25 mouse cellular contexts compared by ENCODE assay signal in the genomic region with DNA sequence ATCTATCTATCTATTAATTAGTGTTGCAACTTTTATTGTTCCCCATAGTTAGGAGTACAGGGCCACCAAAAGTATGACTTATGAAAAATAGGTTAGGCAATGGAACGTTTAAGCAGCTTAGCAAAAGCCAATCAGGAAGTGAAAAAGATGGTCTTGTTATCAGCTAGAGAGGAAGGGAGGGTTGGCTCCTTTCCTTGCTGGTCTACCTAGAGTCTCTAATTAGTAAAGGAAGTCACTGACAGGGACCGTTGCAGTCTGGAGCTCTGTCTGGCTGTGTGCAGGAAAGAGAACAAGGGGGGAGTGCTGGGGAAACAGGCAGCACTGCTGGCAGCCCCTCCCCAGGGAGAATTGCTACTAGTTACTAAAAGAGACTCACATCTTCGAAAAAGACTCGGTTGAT. TPM values are rescaled to one million over a fixed set of nuclear protein-coding genes. Genes with fewer than 3 reads are reported as not detected.
DNase-seq lines count a peak whose midpoint lies in the region; ATAC-seq and TF ChIP-seq lines count a peak whose summit lies in the region.
"Had no signal": no experiment of that assay in that cellular context is flagged by ENCODE, and none has a peak within 500 bp of the region (broad histone marks: within the 10 kb centered on the region; RNA-seq: fewer than 3 reads in every experiment).

No protein-coding gene starts in this region.

- peaks cover 0 to 8% of the 10 kb centered on the region in 2 experiments; a peak in 2 of 4 replicates for H3K36me3 ChIP-seq in MEL (ENCODE audit: control insufficient read depth in 1 of 2, insufficient read depth in 2 of 2, low read length in 2 of 2)
- H3K36me3 ChIP-seq: embryonic facial prominence, embryonic 13.5 days; forebrain, embryonic 12.5 days; heart, embryonic 15.5 days; hindbrain, embryonic 12.5 days had no signal

- peak overlapping the region; percentile 73 for H3K27ac ChIP-seq in MEL (ENCODE audit: control insufficient read depth, low read depth, low read length)
- H3K27ac ChIP-seq: embryonic facial prominence, embryonic 13.5 days; forebrain, embryonic 12.5 days; gastrocnemius, adult 2 months; heart, embryonic 15.5 days; hindbrain, embryonic 12.5 days had no signal

- no peak; a peak in 1 of 4 replicates for TF ChIP-seq POLR2A in MEL (IDR thresholded peaks at IDR 0.05; ENCODE audit: control insufficient read depth in 1 of 2, insufficient read depth in 1 of 2, low read depth in 1 of 2, low read length in 2 of 2, poor library complexity in 1 of 2)

- peak; percentile 29 to 49; a peak in 3 of 4 replicates for ATAC-seq in hematopoietic stem cell, adult 5-6 weeks (replicated peaks in 1 of 2; ENCODE audit: insufficient read depth in 1 of 2, low FRiP score in 2 of 2, low TSS enrichment in 1 of 2, low read depth in 1 of 2, poor library complexity in 2 of 2, severe bottlenecking in 2 of 2)
- no peak for ATAC-seq in monocyte, adult 5-6 weeks (replicated peaks; ENCODE audit: insufficient number of reproducible peaks, low FRiP score, low TSS enrichment, poor library complexity, severe bottlenecking)
- ATAC-seq: forebrain, postnatal 0 days; hindbrain, embryonic 16.5 days; inflammation-experienced regulatory T-cells, adult 6 months; intestine, postnatal 0 days had no signal

- DNase-seq in heart, adult 11 months, result peak; percentile 18
- DNase-seq in heart, adult 8-10 months (ENCODE audit: low spot score), result no peak
- peak; percentile 74 for DNase-seq in MEL (ENCODE audit: low read depth, low spot score)
- no peak for DNase-seq in left cerebral cortex, adult 8-10 months (ENCODE audit: low spot score in 2 of 2)
- no peak for DNase-seq in urinary bladder, postnatal 10 days (ENCODE audit: low spot score)
- DNase-seq: adrenal gland, adult 8-10 months; adrenal gland, postnatal 36 days; cerebellum, adult 9-10 months; cerebellum, postnatal 25 days; forebrain, postnatal 0 days; gastrocnemius, adult 2 months; gastrocnemius, postnatal 25 days; heart, adult 18-20 months; heart, postnatal 14 days had no signal

- TF ChIP-seq CTCF in MEL (IDR thresholded peaks at IDR 0.05 in 2 of 3, conservative IDR thresholded peaks at IDR 0.05 in 1 of 3; ENCODE audit: control insufficient read depth in 1 of 3, insufficient read depth in 1 of 3, low read depth in 2 of 3, low read length in 3 of 3, poor library complexity in 1 of 3, severe bottlenecking in 1 of 3), result no peak

- TF ChIP-seq EP300 in MEL (IDR thresholded peaks at IDR 0.05; ENCODE audit: low read depth in 1 of 2, low read length in 2 of 2), result peak in 1 of 2 experiments; percentile 13; a peak in 2 of 4 replicates

- peak overlapping the region; percentile 26 for H3K9ac ChIP-seq in MEL (ENCODE audit: control insufficient read depth, low read depth, low read length, poor library complexity, severe bottlenecking)
- H3K9ac ChIP-seq: embryonic facial prominence, embryonic 13.5 days; forebrain, embryonic 12.5 days; forebrain, postnatal 0 days; heart, embryonic 15.5 days; hindbrain, embryonic 12.5 days had no signal

- TF ChIP-seq RAD21 in MEL (IDR thresholded peaks at IDR 0.05; ENCODE audit: low read depth, low read length), result no peak

- no peaks in the 10 kb centered on the region for H3K27me3 ChIP-seq in MEL (ENCODE audit: control insufficient read depth in 1 of 2, insufficient read depth in 2 of 2, low read length in 2 of 2)
- H3K27me3 ChIP-seq: heart, embryonic 15.5 days had no signal

- H3K9me3 ChIP-seq in MEL (replicated peaks; ENCODE audit: insufficient read depth, low read length), result no peaks in the 10 kb centered on the region
- H3K9me3 ChIP-seq: embryonic facial prominence, embryonic 13.5 days; forebrain, embryonic 12.5 days; heart, embryonic 15.5 days; hindbrain, embryonic 12.5 days had no signal

- no peaks in the 10 kb centered on the region for H3K79me2 ChIP-seq in MEL (ENCODE audit: control insufficient read depth, insufficient read depth, low read length, poor library complexity)

- peaks cover 7 to 8% of the 10 kb centered on the region in 2 experiments for H3K4me1 ChIP-seq in MEL (ENCODE audit: control insufficient read depth in 1 of 2, insufficient read depth in 2 of 2, low read length in 2 of 2)
- H3K4me1 ChIP-seq: embryonic facial prominence, embryonic 13.5 days; forebrain, embryonic 12.5 days; heart, embryonic 15.5 days; hindbrain, embryonic 12.5 days had no signal

- peak overlapping the region; percentile 28 to 46; a peak in 2 of 4 replicates for H3K4me3 ChIP-seq in MEL (ENCODE audit: control insufficient read depth in 1 of 2, insufficient read depth in 1 of 2, low read depth in 2 of 2, low read length in 2 of 2)
- H3K4me3 ChIP-seq: embryonic facial prominence, embryonic 13.5 days; forebrain, embryonic 12.5 days; gastrocnemius, adult 2 months; heart, embryonic 15.5 days; hindbrain, embryonic 12.5 days had no signal

TF ChIP-seq in MEL, 35 proteins besides CTCF, POLR2A, EP300 and RAD21:
- no peak for TF ChIP-seq GABPA (IDR thresholded peaks at IDR 0.05; ENCODE audit: low read depth, low read length)
- TF ChIP-seq TCF12 (IDR thresholded peaks at IDR 0.05; ENCODE audit: low read depth, low read length), result no peak
- TF ChIP-seq ELF1 (IDR thresholded peaks at IDR 0.05; ENCODE audit: low read depth, low read length), result peak; percentile 36; the same call in 1 of the 2 replicates
- peak; percentile 40; the same call in 1 of the 2 replicates for TF ChIP-seq NELFE (IDR thresholded peaks at IDR 0.05; ENCODE audit: low read depth, low read length)
- no peak for TF ChIP-seq CHD1 (IDR thresholded peaks at IDR 0.05; ENCODE audit: low read depth, low read length)
- TF ChIP-seq GATA1 (IDR thresholded peaks at IDR 0.05; ENCODE audit: low read depth, low read length), result peak; percentile 49; the same call in 1 of the 2 replicates
- TF ChIP-seq MYB (IDR thresholded peaks at IDR 0.05; ENCODE audit: low read depth, low read length), result no peak
- no peak for TF ChIP-seq BHLHE40 (IDR thresholded peaks at IDR 0.05; ENCODE audit: borderline replicate concordance, low read depth, low read length)
- no peak for TF ChIP-seq NRF1 (IDR thresholded peaks at IDR 0.05; ENCODE audit: insufficient read depth, low read depth, low read length, poor library complexity, severe bottlenecking)
- TF ChIP-seq MAFK (IDR thresholded peaks at IDR 0.05; ENCODE audit: borderline replicate concordance, low read depth, low read length), result no peak
- no peak for TF ChIP-seq ZC3H11A (IDR thresholded peaks at IDR 0.05; ENCODE audit: low read depth, low read length)
- TF ChIP-seq POLR2AphosphoS5 (IDR thresholded peaks at IDR 0.05; ENCODE audit: borderline replicate concordance, low read depth, low read length), result no peak
- TF ChIP-seq KAT2A (conservative IDR thresholded peaks at IDR 0.05; ENCODE audit: low read depth, low read length), result no peak
- no peak for TF ChIP-seq ZMIZ1 (IDR thresholded peaks at IDR 0.05; ENCODE audit: low read depth, low read length)

RNA-seq across cellular contexts. Expression of gene Awat2, which starts 25.5 kb away (rescaled TPM):
- under 1 TPM in 1 of 4 experiments, not detected in 3; 0.33 TPM for total RNA-seq in heart, adult 8-10 months (2022)
- total RNA-seq in MEL (2012; rRNA removed), result 0.65 and 0.78 TPM in 2 replicates
- under 1 TPM in 1 of 2 experiments, not detected in 1; 0.95 TPM for polyA plus RNA-seq in MEL (2012; ENCODE audit: insufficient read depth in 1 of 2, insufficient read length in 2 of 2, low read depth in 1 of 2, low replicate concordance in 2 of 2, missing spikeins in 1 of 2)
- 0.63 TPM in 1 of 2 replicates, not detected in the other for total RNA-seq in hematopoietic stem cell, adult 5-6 weeks (2017)
- under 1 TPM in 1 of 4 experiments, not detected in 3; 0.44 TPM for total RNA-seq in left cerebral cortex, adult 8-10 months (2022)
- total RNA-seq in monocyte, adult 5-6 weeks (2017), result 0.39 TPM in 1 of 3 replicates, not detected in the others
- total RNA-seq: forebrain, postnatal 0 days; gastrocnemius, adult 2 months had no signal

RNA-seq across cellular contexts. Expression of gene Igbp1, which starts 26.0 kb away (rescaled TPM):
- total RNA-seq in heart, adult 8-10 months (2022), result 10 to 100 TPM; 38.5 to 44.6 (median 42.8) TPM
- total RNA-seq in MEL (2012; rRNA removed), result 77.8 and 79.4 TPM in 2 replicates
- 10 to 100 TPM in 1 of 2 experiments, not detected in 1; 92.1 TPM for polyA plus RNA-seq in MEL (2012; ENCODE audit: insufficient read depth in 1 of 2, insufficient read length in 2 of 2, low read depth in 1 of 2, low replicate concordance in 2 of 2, missing spikeins in 1 of 2)
- 121 and 135 TPM in 2 replicates for total RNA-seq in hematopoietic stem cell, adult 5-6 weeks (2017)
- total RNA-seq in left cerebral cortex, adult 8-10 months (2022), result 10 to 100 TPM; 37.1 to 41.5 (median 39.7) TPM
- total RNA-seq in monocyte, adult 5-6 weeks (2017), result 89.4 to 107 TPM (median 91.8 TPM) in 3 replicates

RNA-seq across cellular contexts. Expression of gene Otud6a, which starts 39.2 kb away (rescaled TPM):
- not detected for total RNA-seq in heart, adult 8-10 months (2022)
- total RNA-seq in MEL (2012; rRNA removed), result not detected in 2 replicates
- not detected for polyA plus RNA-seq in MEL (2012; ENCODE audit: insufficient read depth in 1 of 2, insufficient read length in 2 of 2, low read depth in 1 of 2, low replicate concordance in 2 of 2, missing spikeins in 1 of 2)
- total RNA-seq in hematopoietic stem cell, adult 5-6 weeks (2017), result not detected in 2 replicates
- not detected for total RNA-seq in left cerebral cortex, adult 8-10 months (2022)
- not detected in 3 replicates for total RNA-seq in monocyte, adult 5-6 weeks (2017)
- total RNA-seq: adrenal gland, adult 8-10 months; adrenal gland, postnatal 36 days; forebrain, postnatal 0 days; gastrocnemius, adult 2 months; gastrocnemius, postnatal 25 days; heart, adult 18-20 months; heart, postnatal 14 days had no signal
- polyA plus RNA-seq: C2C12; embryonic facial prominence, embryonic 13.5 days; forebrain, embryonic 12.5 days; forebrain, postnatal 0 days; heart, embryonic 11.5 days; heart, embryonic 15.5 days; hindbrain, embryonic 12.5 days; hindbrain, embryonic 16.5 days; inflammation-experienced regulatory T-cells, adult 6 months; intestine, postnatal 0 days had no signal

RNA-seq across cellular contexts. Expression of gene Dgat2l6, which starts 56.6 kb away (rescaled TPM):
- not detected for total RNA-seq in heart, adult 8-10 months (2022)
- total RNA-seq in MEL (2012; rRNA removed), result not detected in 2 replicates
- polyA plus RNA-seq in MEL (2012; ENCODE audit: insufficient read depth in 1 of 2, insufficient read length in 2 of 2, low read depth in 1 of 2, low replicate concordance in 2 of 2, missing spikeins in 1 of 2), result not detected
- total RNA-seq in hematopoietic stem cell, adult 5-6 weeks (2017), result not detected in 2 replicates
- under 1 TPM; 0.13 to 0.63 (median 0.55) TPM for total RNA-seq in left cerebral cortex, adult 8-10 months (2022)
- total RNA-seq in monocyte, adult 5-6 weeks (2017), result not detected in 3 replicates
- total RNA-seq: adrenal gland, adult 8-10 months; adrenal gland, postnatal 36 days; forebrain, postnatal 0 days; heart, adult 18-20 months; heart, postnatal 14 days had no signal
- polyA plus RNA-seq: C2C12; embryonic facial prominence, embryonic 13.5 days; forebrain, embryonic 12.5 days; forebrain, postnatal 0 days; heart, embryonic 11.5 days; heart, embryonic 15.5 days; hindbrain, embryonic 12.5 days; inflammation-experienced regulatory T-cells, adult 6 months; intestine, postnatal 0 days had no signal

Comparison
In these comparisons a context has a peak if more than half of its experiments do, and no peak if none do; other contexts are left out.
1. DNase-seq: peak in heart, adult 11 months (single experiment) and MEL (single experiment); none in heart, adult 8-10 months (single experiment), left cerebral cortex, adult 8-10 months (0 of 2) and urinary bladder, postnatal 10 days (single experiment).